Mouse (Mus musculus) cortical plate, adult 2 months (tissue): ENCODE results near the gene Ntmt1.

Experiments
- CTCF ChIP-seq: fragments of 200-500 bp; IDR thresholded peaks from 2 replicates; pipeline ENCODE4 v1.5.1; 2011; ENCODE audit warnings: mild to moderate bottlenecking, control low read depth, low read length; ENCODE audit not compliant: insufficient read depth; ENCODE audit errors: extremely low read depth
- POLR2A ChIP-seq: fragments of 200-500 bp; IDR thresholded peaks from 2 replicates; pipeline ENCODE4 v1.6.1; 2011; ENCODE audit warnings: mild to moderate bottlenecking, low read length, control low read depth; ENCODE audit not compliant: insufficient read depth; ENCODE audit errors: extremely low read depth

- TF ChIP-seq POLR2A (no peak), CTCF (no peak)
Measured at GRCm38 (mm10) chr2:30862081-30862480, 54.5 kb downstream of the Ntmt1 start.
